Mouse (Mus musculus) CH12.LX (cell line): Measurements from ENCODE around the gene Lamb2. TPM values are rescaled to one million over a fixed set of nuclear protein-coding genes. Genes with fewer than 3 reads are reported as not detected.

Experiments
- DNase-seq: peaks from one replicate; pipeline ENCODE4 v3.0.0-alpha.2; 2013; ENCODE audit errors: extremely low read depth
- H3K27ac ChIP-seq: 2 replicates; pipeline ENCODE4 v1.5.1; 2012; ENCODE audit warnings: low read depth, mild to moderate bottlenecking, control low read depth, moderate library complexity; ENCODE audit not compliant: insufficient read depth
- H3K27me3 ChIP-seq: replicated peaks from 2 replicates; pipeline ENCODE3; 2012; ENCODE audit warnings: inconsistent platforms
- H3K36me3 ChIP-seq, 2 experiments: replicated peaks in 1 of 2; 2 replicates each; pipeline versions ENCODE3 to v1.6.1; 2012; ENCODE audit warnings: inconsistent platforms in 1 of 2, low read length in 1 of 2, mild to moderate bottlenecking in 1 of 2, mixed read lengths in 1 of 2, moderate library complexity in 1 of 2; ENCODE audit not compliant: control insufficient read depth in 1 of 2, insufficient read depth in 1 of 2
- H3K4me1 ChIP-seq, 2 experiments: 2 replicates each; pipeline ENCODE4 v1.6.1; 2012; ENCODE audit warnings: inconsistent platforms in 1 of 2, moderate library complexity in 1 of 2; ENCODE audit not compliant: insufficient read depth in 2 of 2, control insufficient read depth in 1 of 2
- H3K4me2 ChIP-seq: 2 replicates; pipeline ENCODE4 v1.6.1; 2012; ENCODE audit warnings: low read depth, mild to moderate bottlenecking, control low read depth; ENCODE audit not compliant: poor library complexity, insufficient read depth, severe bottlenecking
- H3K4me3 ChIP-seq, 3 experiments: fragments of 150-350 bp in 1 of 3; sonication (generic) in 1 of 3; replicated peaks in 1 of 3; 2 replicates each; pipeline versions ENCODE3 to v1.5.1; 2011 to 2012; ENCODE audit warnings: low read depth in 2 of 3, low read length in 2 of 3, mild to moderate bottlenecking in 2 of 3, moderate library complexity in 2 of 3, control low read depth in 1 of 3, improper control_type of control experiment in 1 of 3, inconsistent platforms in 1 of 3, mixed read lengths in 1 of 3; ENCODE audit not compliant: poor library complexity in 1 of 3
- H3K79me2 ChIP-seq: replicated peaks from 2 replicates; pipeline ENCODE4 v1.6.1; 2012; ENCODE audit warnings: mild to moderate bottlenecking, moderate library complexity; ENCODE audit not compliant: control insufficient read depth, poor library complexity, insufficient read depth, severe bottlenecking; ENCODE audit errors: extremely low read depth
- H3K9ac ChIP-seq: 2 replicates; pipeline ENCODE4 v1.6.1; 2012; ENCODE audit warnings: low read depth, mild to moderate bottlenecking, control low read depth, moderate library complexity; ENCODE audit not compliant: insufficient read depth
- H3K9me3 ChIP-seq: replicated peaks from 2 replicates; pipeline ENCODE3; 2012; ENCODE audit warnings: low read length, inconsistent platforms, mixed read lengths
- BHLHE40 ChIP-seq: IDR thresholded peaks from 2 replicates; pipeline ENCODE4 v1.6.1; 2011; ENCODE audit warnings: mild to moderate bottlenecking, low read depth, low read length, improper control_type of control experiment
- CHD1 ChIP-seq: IDR thresholded peaks from 2 replicates; pipeline ENCODE4 v1.6.1; 2012; ENCODE audit warnings: low read depth, low read length, improper control_type of control experiment, inconsistent platforms
- CHD2 ChIP-seq: IDR thresholded peaks from 2 replicates; pipeline ENCODE4 v1.6.1; 2011; ENCODE audit warnings: low read length, improper control_type of control experiment
- E2F4 ChIP-seq: IDR thresholded peaks from 2 replicates; pipeline ENCODE4 v1.6.1; 2011; ENCODE audit warnings: low read depth, low read length, improper control_type of control experiment; ENCODE audit not compliant: insufficient replicate concordance
- ETS1 ChIP-seq: conservative IDR thresholded peaks from 2 replicates; pipeline ENCODE4 v1.6.1; 2012; ENCODE audit warnings: low read depth, mild to moderate bottlenecking, inconsistent platforms, low read length, improper control_type of control experiment, moderate library complexity
- GABPA ChIP-seq: IDR thresholded peaks from 2 replicates; pipeline ENCODE4 v1.6.1; 2012; ENCODE audit warnings: low read depth, low read length, improper control_type of control experiment, inconsistent platforms; ENCODE audit not compliant: insufficient replicate concordance
- HCFC1 ChIP-seq: IDR thresholded peaks from 2 replicates; pipeline ENCODE4 v1.6.1; 2012; ENCODE audit warnings: low read depth, mild to moderate bottlenecking, inconsistent platforms, low read length, improper control_type of control experiment
- IRF4 ChIP-seq: IDR thresholded peaks from 2 replicates; pipeline ENCODE4 v1.6.1; 2014; ENCODE audit warnings: low read depth, mild to moderate bottlenecking, inconsistent platforms, low read length, improper control_type of control experiment
- JUN ChIP-seq: IDR thresholded peaks from 2 replicates; pipeline ENCODE4 v1.6.1; 2011; ENCODE audit warnings: low read depth, mild to moderate bottlenecking, low read length, improper control_type of control experiment, moderate library complexity; ENCODE audit not compliant: insufficient read depth
- JUND ChIP-seq: conservative IDR thresholded peaks from 2 replicates; pipeline ENCODE4 v1.6.1; 2011; ENCODE audit warnings: low read depth, low read length, improper control_type of control experiment
- MAFK ChIP-seq: IDR thresholded peaks from 2 replicates; pipeline ENCODE4 v1.6.1; 2011; ENCODE audit warnings: low read length, improper control_type of control experiment; ENCODE audit not compliant: insufficient replicate concordance
- MAX ChIP-seq: IDR thresholded peaks from 2 replicates; pipeline ENCODE4 v1.6.1; 2011; ENCODE audit warnings: low read length, improper control_type of control experiment
- MAZ ChIP-seq: IDR thresholded peaks from 2 replicates; pipeline ENCODE4 v1.6.1; 2012; ENCODE audit warnings: low read depth, mild to moderate bottlenecking, inconsistent platforms, low read length, improper control_type of control experiment, moderate library complexity
- MEF2A ChIP-seq: IDR thresholded peaks from 2 replicates; pipeline ENCODE4 v1.6.1; 2014; ENCODE audit warnings: low read depth, mild to moderate bottlenecking, inconsistent platforms, low read length, improper control_type of control experiment, borderline replicate concordance
- MYC ChIP-seq: IDR thresholded peaks from 2 replicates; pipeline ENCODE4 v1.6.1; 2011; ENCODE audit warnings: low read depth, mild to moderate bottlenecking, improper control_type of control experiment, low read length
- NELFE ChIP-seq: IDR thresholded peaks from 2 replicates; pipeline ENCODE4 v1.6.1; 2011; ENCODE audit warnings: low read depth, low read length, improper control_type of control experiment
- PAX5 ChIP-seq: IDR thresholded peaks from 2 replicates; pipeline ENCODE4 v1.6.1; 2012; ENCODE audit warnings: low read length, inconsistent platforms, mixed read lengths
- POLR2AphosphoS2 ChIP-seq: IDR thresholded peaks from 2 replicates; pipeline ENCODE4 v1.6.1; 2011; ENCODE audit warnings: low read depth, low read length, improper control_type of control experiment
- SMC3 ChIP-seq: IDR thresholded peaks from 2 replicates; pipeline ENCODE4 v1.6.1; 2011; ENCODE audit warnings: low read depth, low read length, improper control_type of control experiment
- TBP ChIP-seq: conservative IDR thresholded peaks from 2 replicates; pipeline ENCODE4 v1.6.1; 2011; ENCODE audit warnings: low read depth, low read length, improper control_type of control experiment
- TCF12 ChIP-seq: IDR thresholded peaks from 2 replicates; pipeline ENCODE4 v1.6.1; 2014; ENCODE audit warnings: low read depth, mild to moderate bottlenecking, inconsistent platforms, low read length, improper control_type of control experiment
- UBTF ChIP-seq: IDR thresholded peaks from 2 replicates; pipeline ENCODE4 v1.6.1; 2012; ENCODE audit warnings: low read depth, mild to moderate bottlenecking, inconsistent platforms, low read length, improper control_type of control experiment, moderate library complexity
- USF2 ChIP-seq: conservative IDR thresholded peaks from 2 replicates; pipeline ENCODE4 v1.6.1; 2011; ENCODE audit warnings: low read depth, low read length, improper control_type of control experiment
- ZC3H11A ChIP-seq: IDR thresholded peaks from 2 replicates; pipeline ENCODE4 v1.6.1; 2012; ENCODE audit warnings: low read depth, mild to moderate bottlenecking, inconsistent platforms, low read length, improper control_type of control experiment
- dilution Hi-C: fragments of 300-500 bp; cut with MboI; formaldehyde crosslinking; loops from 2 replicates; pipeline ENCODE4 v1.14.3; 2020; ENCODE audit warnings: low sequenced_read_pairs; ENCODE audit not compliant: extremely low pct_unique_long_range_greater_than_20kb, extremely low pct_ligation_motif_present
- in situ Hi-C: fragments of 300-500 bp; cut with MboI; formaldehyde crosslinking; loops from 3 replicates; pipeline ENCODE4 v1.14.3; 2019; ENCODE audit warnings: low sequenced_read_pairs, low pct_ligation_motif_present, low pct_unique_long_range_greater_than_20kb, mixed read lengths
- polyA plus RNA-seq: library from polyadenylated mRNA; unstranded; fragments of >175 nt; gene quantifications from 2 replicates; pipeline ENCODE4 v1.2.1, GENCODE M21; 2012; ENCODE audit warnings: low read depth; ENCODE audit not compliant: insufficient read length
- total RNA-seq, 2 experiments: library from RNA; depleted of rRNA; stranded (reverse); fragments of 300-350 nt in 1 of 2; fragments of >200 nt in 1 of 2; gene quantifications; 2 replicates each; pipeline ENCODE4 v1.2.3; 2012 to 2014

The Lamb2 gene
- total and polyA plus RNA-seq, 3 experiments, result 0.17 to 0.89 TPM; not detected in 1

DNA sequence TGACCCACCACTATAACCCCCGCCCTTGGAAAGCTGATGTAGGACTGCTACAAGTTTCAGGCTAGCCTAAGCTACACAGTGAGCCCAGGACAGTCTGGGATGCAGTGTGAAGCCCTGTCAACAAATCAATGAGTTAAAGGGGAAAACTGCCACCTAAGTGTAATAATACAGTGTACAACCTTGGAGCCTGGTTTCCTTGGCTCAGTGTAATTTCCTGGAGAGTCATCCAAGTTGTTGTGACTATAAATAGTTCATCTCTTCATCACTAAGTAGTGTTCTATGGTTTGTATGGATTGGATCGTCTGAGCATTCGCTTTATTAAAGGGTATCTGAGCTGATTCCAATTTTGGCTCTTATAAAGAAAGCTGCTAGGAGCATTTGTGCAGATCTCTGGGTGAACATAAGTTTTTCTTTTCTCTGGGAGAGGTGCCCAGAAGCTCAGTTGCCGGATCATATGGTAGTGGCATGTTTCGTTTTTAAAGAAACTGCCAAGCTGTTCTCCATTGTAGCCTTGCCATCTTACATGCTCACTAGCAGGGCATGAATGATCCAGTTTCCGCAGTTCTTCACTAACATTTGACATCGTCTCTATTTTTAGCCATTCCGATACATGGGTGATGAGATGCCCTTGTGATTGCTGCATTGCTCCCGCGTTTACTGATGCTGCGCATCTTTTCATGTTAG is 38.2 kb upstream of the Lamb2 start:
- no peak overlapping the region for H3K4me3 ChIP-seq
- H3K27me3 ChIP-seq, result peaks cover 23% of the 10 kb centered on the region
- peaks cover 0 to 6% of the 10 kb centered on the region in 2 experiments; a peak in 2 of 4 replicates for H3K4me1 ChIP-seq
- no peaks in the 10 kb centered on the region for H3K36me3 ChIP-seq
- no peak for DNase-seq
- no peak overlapping the region for H3K4me2 ChIP-seq
- H3K9me3 ChIP-seq, result no peaks in the 10 kb centered on the region
- no peak for TF ChIP-seq HCFC1
- no peak for TF ChIP-seq TCF12
- TF ChIP-seq PAX5, result no peak
- TF ChIP-seq MAZ, result no peak
- no peak for TF ChIP-seq GABPA
- no peak for TF ChIP-seq TBP
- TF ChIP-seq CHD2, result no peak
- TF ChIP-seq ETS1, result no peak
- no peak for TF ChIP-seq SMC3
- TF ChIP-seq JUN, result no peak
- TF ChIP-seq MAFK, result no peak
- no peak for TF ChIP-seq MAX
- no peak for TF ChIP-seq USF2
- TF ChIP-seq JUND, result no peak
- no peak for TF ChIP-seq CHD1
- TF ChIP-seq MEF2A, result no peak
- no peak for TF ChIP-seq ZC3H11A
- no peak for TF ChIP-seq UBTF
- TF ChIP-seq POLR2AphosphoS2, result no peak
- TF ChIP-seq NELFE, result no peak
- H3K9ac ChIP-seq, result no peak overlapping the region
- in situ Hi-C loops (no loop called here), dilution Hi-C loops (no loop called here)
- H3K27ac ChIP-seq, result no peak overlapping the region
- no peaks in the 10 kb centered on the region for H3K79me2 ChIP-seq

DNA sequence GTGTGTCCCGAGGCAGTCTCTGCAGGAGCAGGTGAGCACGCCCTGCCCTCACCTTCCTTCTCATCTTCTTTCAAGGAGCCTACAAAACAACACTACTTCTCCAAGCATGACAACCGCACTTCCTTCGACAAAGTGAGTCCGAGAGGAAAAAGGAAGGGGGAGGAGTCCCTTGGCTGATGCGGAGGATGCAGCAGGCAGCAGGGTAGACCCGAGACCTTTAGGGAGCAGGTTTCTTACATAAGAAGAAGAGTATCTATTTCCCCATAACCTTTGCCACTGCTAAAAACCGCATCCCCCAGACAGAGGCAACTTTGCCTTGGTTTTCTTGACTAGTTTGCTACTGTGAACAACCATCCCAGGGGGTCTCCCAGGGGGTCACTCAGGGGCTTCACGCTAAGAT is 34.4 kb upstream of the Lamb2 start:
- Histone ChIP-seq H3K9ac (no peak overlapping the region), H3K27me3 (peaks cover 1% of the 10 kb centered on the region), H3K36me3 (no peaks in the 10 kb centered on the region), H3K4me3 (no peak overlapping the region), H3K4me2 (no peak overlapping the region), H3K4me1 (peaks cover 0 to 6% of the 10 kb centered on the region in 2 experiments; a peak in 2 of 4 replicates), H3K27ac (no peak overlapping the region), H3K9me3 (no peaks in the 10 kb centered on the region), H3K79me2 (no peaks in the 10 kb centered on the region)
- in situ Hi-C loops (no loop called here), dilution Hi-C loops (no loop called here)
- TF ChIP-seq SMC3 (no peak), MYC (no peak), E2F4 (no peak), GABPA (no peak), POLR2AphosphoS2 (no peak), BHLHE40 (no peak), IRF4 (no peak), MAX (no peak)
- DNase-seq, result no peak
